Mouse (Mus musculus): ENCODE data around the gene Mbd6. TPM values are rescaled to one million over a fixed set of nuclear protein-coding genes. Genes with fewer than 3 reads are reported as not detected.

Gene Mbd6
- polyA plus RNA-seq, 1 experiment from 2014 or later = 16.1 TPM

DNA sequence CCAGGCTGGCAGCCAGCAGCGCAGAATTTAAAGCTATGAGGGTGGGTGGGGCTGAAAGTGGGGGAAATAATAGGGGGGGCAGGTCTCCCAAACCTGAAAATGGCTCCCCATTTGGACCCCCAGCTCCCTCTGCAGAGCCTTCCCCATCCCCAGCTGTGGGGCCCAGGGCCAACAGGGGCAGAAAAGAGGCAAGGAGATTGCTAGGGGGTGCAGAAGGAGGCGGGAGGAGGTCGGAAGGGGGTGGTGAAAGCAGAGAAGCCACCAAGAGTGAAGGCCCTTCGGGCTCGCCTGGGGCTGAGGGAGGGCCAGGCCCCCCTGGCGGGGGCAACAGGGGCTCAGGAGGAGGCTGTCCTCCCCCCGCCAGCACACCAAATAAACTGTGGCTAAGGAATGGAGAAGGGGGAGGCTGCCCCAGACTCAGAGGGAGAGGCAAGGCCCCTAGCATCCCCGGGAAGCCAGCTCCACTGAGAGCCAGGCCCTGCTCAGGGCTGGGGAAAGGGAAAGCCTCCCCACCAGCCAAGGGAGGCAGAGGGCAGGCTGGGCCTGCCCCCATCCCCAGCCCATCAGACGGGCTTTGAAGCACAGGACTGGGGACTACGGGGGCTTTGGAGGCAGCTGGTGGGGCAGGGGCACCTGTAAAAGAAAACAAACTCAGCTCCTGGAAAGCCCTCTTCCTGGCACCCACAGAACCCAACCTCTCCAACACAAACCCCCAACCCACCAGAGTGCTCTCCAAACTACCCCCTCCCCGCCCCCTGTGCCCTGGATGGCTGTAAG lies 3.9 kb downstream of the Mbd6 start:
- no peak overlapping the region for H3K27ac ChIP-seq (replicated peaks)
- no peak overlapping the region for H3K9ac ChIP-seq
- H3K27me3 ChIP-seq = no peaks in the 10 kb centered on the region
- peaks cover 50% of the 10 kb centered on the region for H3K36me3 ChIP-seq
- no peak overlapping the region for H3K4me3 ChIP-seq
- ATAC-seq (ENCODE audit: low FRiP score, low read depth) = no peak
- 69% methylated on average over 11 of the region's 11 CpGs for WGBS
- peaks cover 51% of the 10 kb centered on the region for H3K4me1 ChIP-seq (replicated peaks)
- H3K4me2 ChIP-seq = no peak overlapping the region
- H3K9me3 ChIP-seq = no peaks in the 10 kb centered on the region

GRCm38 (mm10) chr10:127284105-127284622 lies 4.7 kb downstream of the Mbd6 start:
- Histone ChIP-seq H3K9me3 (no peaks in the 10 kb centered on the region), H3K4me3 (no peak overlapping the region), H3K4me2 (no peak overlapping the region), H3K9ac (no peak overlapping the region), H3K36me3 (peaks cover 55% of the 10 kb centered on the region), H3K27me3 (no peaks in the 10 kb centered on the region), H3K4me1 (replicated peaks) (peaks cover 44% of the 10 kb centered on the region), H3K27ac (replicated peaks) (no peak overlapping the region)
- no peak for ATAC-seq (ENCODE audit: low FRiP score, low read depth)
- 88% methylated on average over 7 of the region's 7 CpGs for WGBS

DNA sequence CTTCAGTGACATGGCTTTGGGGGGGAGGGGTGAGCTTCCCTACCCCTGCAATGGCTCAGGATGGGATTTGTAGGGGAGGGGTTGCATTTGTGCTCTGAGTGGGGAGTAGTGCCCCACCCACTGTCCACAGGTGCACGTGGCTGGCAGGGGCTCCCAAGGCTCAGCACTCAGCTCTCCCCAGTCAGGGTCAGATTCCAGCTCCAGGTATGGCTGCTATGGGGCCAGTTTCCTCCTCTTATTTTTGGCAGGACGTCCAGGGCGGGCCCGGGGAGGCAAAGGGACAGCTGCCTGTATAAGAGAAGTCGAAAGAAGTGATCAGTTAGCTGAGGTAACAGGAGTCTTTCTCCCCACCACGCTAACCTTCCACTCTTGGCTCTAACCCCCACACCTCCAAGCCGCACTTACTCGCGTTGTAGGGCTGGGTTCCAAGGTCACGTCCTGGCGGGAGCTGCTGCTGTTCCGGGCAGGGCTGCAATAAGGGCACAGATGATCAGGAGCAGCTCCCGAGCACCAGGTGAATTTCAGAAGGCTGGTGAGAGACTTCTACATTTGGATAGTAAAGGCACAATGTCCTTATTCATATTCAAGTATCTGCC lies 6.1 kb downstream of the Mbd6 start:
- Histone ChIP-seq H3K4me3 (no peak overlapping the region), H3K27ac (replicated peaks) (no peak overlapping the region), H3K4me2 (no peak overlapping the region), H3K9me3 (no peaks in the 10 kb centered on the region), H3K36me3 (peaks cover 68% of the 10 kb centered on the region), H3K4me1 (replicated peaks) (peaks cover 38% of the 10 kb centered on the region), H3K9ac (no peak overlapping the region), H3K27me3 (no peaks in the 10 kb centered on the region)
- 90% methylated on average over 13 of the region's 13 CpGs for WGBS
- no peak for ATAC-seq (ENCODE audit: low FRiP score, low read depth)

DNA sequence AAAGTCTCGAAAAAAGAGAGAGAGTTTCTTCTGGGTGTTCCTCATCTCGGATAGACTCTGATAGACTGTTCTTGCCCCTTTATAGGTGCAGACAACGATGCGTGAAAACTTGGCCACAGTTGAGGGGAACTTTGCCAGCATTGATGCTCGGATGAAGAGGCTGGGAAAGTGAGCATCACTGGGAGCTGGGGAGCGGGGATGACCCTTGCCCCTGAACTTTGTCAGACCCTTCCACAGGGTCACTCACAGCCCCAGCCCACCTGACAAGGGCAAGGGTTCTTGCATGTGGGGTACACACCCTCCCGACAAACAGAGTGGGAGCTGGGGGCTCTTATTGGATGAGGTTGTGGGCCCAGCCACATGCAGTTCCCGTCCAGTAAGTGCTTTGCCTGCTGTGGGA lies 7.5 kb downstream of the Mbd6 start:
- 79% methylated on average over 8 of the region's 8 CpGs for WGBS
- Histone ChIP-seq H3K4me3 (no peak overlapping the region), H3K9me3 (no peaks in the 10 kb centered on the region), H3K27me3 (no peaks in the 10 kb centered on the region), H3K36me3 (peaks cover 82% of the 10 kb centered on the region), H3K9ac (no peak overlapping the region), H3K4me2 (no peak overlapping the region), H3K4me1 (replicated peaks) (peaks cover 24% of the 10 kb centered on the region), H3K27ac (replicated peaks) (no peak overlapping the region)
- ATAC-seq (ENCODE audit: low FRiP score, low read depth) = no peak

DNA sequence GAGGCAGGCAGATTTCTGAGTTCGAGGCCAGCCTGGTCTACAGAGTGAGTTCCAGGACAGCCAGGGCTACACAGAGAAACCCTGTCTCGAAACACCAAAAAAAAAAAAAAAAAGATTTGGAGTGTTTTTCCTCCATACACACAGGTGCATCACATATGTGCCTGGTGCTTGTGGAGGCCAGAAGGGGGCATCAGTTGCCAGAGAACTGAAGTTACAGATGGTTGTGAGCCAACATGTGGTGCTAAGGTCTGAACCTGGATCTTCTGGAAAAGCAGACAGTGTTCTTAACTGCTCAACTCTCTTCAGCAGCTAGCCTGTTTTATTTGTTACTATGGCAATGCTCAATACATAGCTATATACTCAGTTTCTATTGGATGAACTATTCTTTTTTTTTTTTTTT lies 9.1 kb downstream of the Mbd6 start:
- Histone ChIP-seq H3K27ac (replicated peaks) (no peak overlapping the region), H3K9ac (no peak overlapping the region), H3K4me3 (no peak overlapping the region), H3K4me2 (no peak overlapping the region), H3K4me1 (replicated peaks) (peaks cover 8% of the 10 kb centered on the region; the same call in 1 of the 2 replicates), H3K27me3 (no peaks in the 10 kb centered on the region), H3K36me3 (peaks cover 91% of the 10 kb centered on the region), H3K9me3 (no peaks in the 10 kb centered on the region)
- ATAC-seq (ENCODE audit: low FRiP score, low read depth) = no peak
- 97% methylated on average over 2 of the region's 2 CpGs for WGBS

DNA sequence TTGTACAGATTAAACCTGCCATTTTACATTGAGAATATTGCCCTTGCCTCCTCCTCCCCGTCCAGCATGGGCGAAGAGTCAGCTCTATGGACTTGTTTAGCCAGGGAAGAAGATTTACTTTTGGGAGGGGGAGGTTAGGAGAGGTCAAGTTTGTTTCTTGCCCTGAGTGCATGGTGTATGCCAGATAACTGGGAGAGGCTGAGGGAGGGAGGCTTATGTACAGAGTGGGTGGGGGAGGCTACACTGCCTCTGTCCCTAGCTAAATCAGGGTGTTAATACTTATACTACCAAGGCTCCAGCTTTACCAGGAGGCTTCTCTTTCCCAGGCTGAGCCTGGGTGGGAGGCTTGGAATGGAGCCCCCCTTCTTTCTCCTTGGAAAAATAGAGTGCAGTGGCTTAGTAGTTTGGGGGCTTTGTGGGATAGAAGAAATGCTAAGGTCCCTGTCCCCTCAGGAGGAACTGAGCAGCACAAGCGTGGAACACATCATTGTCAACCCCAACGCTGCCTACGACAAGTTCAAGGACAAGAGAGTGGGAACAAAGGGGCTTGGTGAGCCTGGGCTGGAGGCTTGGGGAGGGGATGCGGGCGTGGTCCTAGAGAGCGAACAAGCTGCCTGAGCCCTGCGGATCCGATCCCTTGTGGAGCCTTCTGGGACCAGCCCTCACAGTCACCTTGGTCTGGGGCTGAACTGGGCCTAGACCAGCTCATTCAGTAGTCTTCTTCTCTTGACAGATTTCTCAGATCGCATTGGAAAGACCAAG lies 14.4 kb downstream of the Mbd6 start:
- no peaks in the 10 kb centered on the region for H3K9me3 ChIP-seq
- H3K27ac ChIP-seq (replicated peaks) = no peak overlapping the region
- no peak overlapping the region for H3K4me2 ChIP-seq
- no peaks in the 10 kb centered on the region for H3K27me3 ChIP-seq
- no peak for ATAC-seq (ENCODE audit: low FRiP score, low read depth)
- H3K4me3 ChIP-seq = no peak overlapping the region
- H3K4me1 ChIP-seq (replicated peaks) = peaks cover 9% of the 10 kb centered on the region; the same call in 1 of the 2 replicates
- no peak overlapping the region for H3K9ac ChIP-seq
- H3K36me3 ChIP-seq = peaks cover 77% of the 10 kb centered on the region
- 88% methylated on average over 11 of the region's 11 CpGs for WGBS

GRCm38 (mm10) chr10:127272371-127272770 lies 16.4 kb downstream of the Mbd6 start:
- no peak for ATAC-seq (ENCODE audit: low FRiP score, low read depth)
- no peaks in the 10 kb centered on the region for H3K27me3 ChIP-seq
- H3K27ac ChIP-seq (replicated peaks) = no peak overlapping the region
- no peaks in the 10 kb centered on the region for H3K9me3 ChIP-seq
- H3K36me3 ChIP-seq = peaks cover 62% of the 10 kb centered on the region
- H3K4me1 ChIP-seq (replicated peaks) = peaks cover 30% of the 10 kb centered on the region
- no peak overlapping the region for H3K9ac ChIP-seq
- WGBS = 94% methylated on average over 5 of the region's 5 CpGs
- no peak overlapping the region for H3K4me3 ChIP-seq
- H3K4me2 ChIP-seq = no peak overlapping the region

GRCm38 (mm10) chr10:127269884-127270283 lies 18.9 kb downstream of the Mbd6 start:
- no peak for ATAC-seq (ENCODE audit: low FRiP score, low read depth)
- WGBS = 65% methylated on average over 4 of the region's 4 CpGs
- no peak overlapping the region; the same call in 1 of the 2 replicates for H3K27ac ChIP-seq (replicated peaks)

DNA sequence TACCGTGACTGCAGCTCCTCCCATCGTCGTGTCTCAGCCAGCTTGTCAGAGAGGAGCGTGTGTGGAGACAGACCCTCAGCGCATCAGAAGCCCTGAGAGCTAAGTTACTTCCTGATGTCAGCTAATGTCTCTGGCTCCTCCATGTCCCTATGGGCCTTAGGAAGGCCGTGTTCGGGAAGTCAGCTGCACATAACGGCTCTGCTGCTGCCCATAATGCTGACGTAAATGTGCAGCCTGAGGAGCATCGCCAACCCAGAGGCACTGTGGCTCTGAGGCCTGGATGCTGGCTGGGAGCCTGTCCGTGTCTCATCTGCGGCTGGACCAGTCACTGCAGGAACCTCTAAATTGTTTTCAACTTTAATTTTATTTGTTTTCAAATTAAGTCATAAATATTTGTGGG lies 19.8 kb downstream of the Mbd6 start:
- Histone ChIP-seq H3K27me3 (no peaks in the 10 kb centered on the region), H3K4me1 (replicated peaks) (peaks cover 40% of the 10 kb centered on the region), H3K27ac (replicated peaks) (0 out of 2 replicates have a peak overlapping the region, but pooled peaks have one; percentile 3), H3K4me3 (no peak overlapping the region), H3K36me3 (peaks cover 34% of the 10 kb centered on the region), H3K4me2 (no peak overlapping the region), H3K9ac (peak overlapping the region; percentile 2; the same call in 1 of the 2 replicates), H3K9me3 (no peaks in the 10 kb centered on the region)
- WGBS = 60% methylated on average over 12 of the region's 12 CpGs
- ATAC-seq (ENCODE audit: low FRiP score, low read depth) = no peak

More at GRCm38 (mm10) chr10:127269884-127270283, 18.9 kb downstream of the Mbd6 start:
- Histone ChIP-seq H3K36me3 (peaks cover 38% of the 10 kb centered on the region), H3K4me2 (no peak overlapping the region), H3K4me1 (replicated peaks) (peaks cover 40% of the 10 kb centered on the region), H3K9me3 (no peaks in the 10 kb centered on the region), H3K4me3 (no peak overlapping the region), H3K27me3 (no peaks in the 10 kb centered on the region), H3K9ac (no peak overlapping the region)

GRCm38 (mm10) chr10:127268401-127268800 lies 20.4 kb downstream of the Mbd6 start:
- WGBS = 80% methylated on average over 5 of the region's 5 CpGs
- 0 out of 2 replicates have a peak overlapping the region, but pooled peaks have one; percentile 3 for H3K27ac ChIP-seq (replicated peaks)

GRCm38 (mm10) chr10:127267318-127267717 lies 21.5 kb downstream of the Mbd6 start:
- Histone ChIP-seq H3K9me3 (no peaks in the 10 kb centered on the region), H3K9ac (peak overlapping the region; percentile 100), H3K27ac (replicated peaks) (0 out of 2 replicates have a peak overlapping the region, but pooled peaks have one; percentile 95), H3K36me3 (peaks cover 18% of the 10 kb centered on the region; the same call in 1 of the 2 replicates), H3K4me3 (peak overlapping the region; percentile 97), H3K4me1 (replicated peaks) (peaks cover 47% of the 10 kb centered on the region), H3K27me3 (no peaks in the 10 kb centered on the region), H3K4me2 (peak overlapping the region; percentile 90)
- WGBS = 69% methylated on average over 5 of the region's 5 CpGs
- no peak for ATAC-seq (ENCODE audit: low FRiP score, low read depth)

More at GRCm38 (mm10) chr10:127268401-127268800, 20.4 kb downstream of the Mbd6 start:
- Histone ChIP-seq H3K27me3 (no peaks in the 10 kb centered on the region), H3K9me3 (no peaks in the 10 kb centered on the region), H3K4me1 (replicated peaks) (peaks cover 44% of the 10 kb centered on the region), H3K4me3 (no peak overlapping the region), H3K4me2 (0 out of 2 replicates have a peak overlapping the region, but pooled peaks have one; percentile 90), H3K36me3 (peaks cover 29% of the 10 kb centered on the region), H3K9ac (no peak overlapping the region)
- ATAC-seq (ENCODE audit: low FRiP score, low read depth) = no peak
